Mouse (Mus musculus): ENCODE measurements at regions not wholly inside any gene's neighbourhood (a gene's known extent, or its start where the extent isn't known, plus 50 kb on each side); places are given as distances from the start of the nearest gene placed in this dataset.

GRCm38 (mm10) chr1:107908236-107909063 is 318.6 kb downstream of the Serpinb8 start:
- in situ Hi-C loops (cut with MboI, MseI): no loop called here

- in situ Hi-C loops (cut with MboI, MseI): loop anchor here in 1 of 2 experiments (5.0 kb wide), 1 partner anchor 38 kb away; no protein-coding TSS in a partner anchor
Observed at GRCm38 (mm10) chr1:107914671-107915590, 325.1 kb downstream of the Serpinb8 start.

GRCm38 (mm10) chr1:107917037-107917436 is 327.2 kb downstream of the Serpinb8 start:
- in situ Hi-C loops (cut with MboI, MseI): loop anchor here in 1 of 2 experiments (5.0 kb wide), 1 partner anchor 40 kb away; no protein-coding TSS in a partner anchor

- in situ Hi-C loops (cut with MboI, MseI): loop anchor here in 1 of 2 experiments (10.0 kb wide), 2 partner anchors 363 to 1473 kb away; no protein-coding TSS in a partner anchor
Observed at GRCm38 (mm10) chr1:107941601-107942270, 351.9 kb downstream of the Serpinb8 start.

GRCm38 (mm10) chr1:107946204-107946939 is 356.6 kb downstream of the Serpinb8 start:
- in situ Hi-C loops (cut with MboI, MseI): loop anchor here in 1 of 2 experiments (5.0 to 10.0 kb wide), 3 partner anchors 49 to 1468 kb away; no protein-coding TSS in a partner anchor

GRCm38 (mm10) chr1:107950396-107950795 is 360.6 kb downstream of the Serpinb8 start:
- in situ Hi-C loops (cut with MboI, MseI): loop anchor here in 1 of 2 experiments (10.0 kb wide), 1 partner anchor 1964 kb away; no protein-coding TSS in a partner anchor

- in situ Hi-C loops (cut with MboI, MseI): no loop called here
Observed at GRCm38 (mm10) chr1:107961009-107961408, 371.2 kb downstream of the Serpinb8 start.

- in situ Hi-C loops (cut with MboI, MseI): no loop called here
Observed at GRCm38 (mm10) chr1:107975626-107976335, 386.0 kb downstream of the Serpinb8 start.

GRCm38 (mm10) chr1:107977686-107978085 is 387.9 kb downstream of the Serpinb8 start:
- in situ Hi-C loops (cut with MboI, MseI): no loop called here

- in situ Hi-C loops (cut with MboI, MseI): no loop called here
Observed at GRCm38 (mm10) chr1:107978411-107978810, 388.6 kb downstream of the Serpinb8 start.

GRCm38 (mm10) chr1:107985646-107986045 is 395.8 kb downstream of the Serpinb8 start:
- in situ Hi-C loops (cut with MboI, MseI): no loop called here

- in situ Hi-C loops (cut with MboI, MseI): no loop called here
Observed at GRCm38 (mm10) chr1:107988076-107988475, 398.3 kb downstream of the Serpinb8 start.

- in situ Hi-C loops (cut with MboI, MseI): no loop called here
Observed at GRCm38 (mm10) chr1:107993013-107993412, 403.2 kb downstream of the Serpinb8 start.

- in situ Hi-C loops (cut with MboI, MseI): no loop called here
Observed at GRCm38 (mm10) chr1:108023721-108024353, 434.0 kb downstream of the Serpinb8 start.

GRCm38 (mm10) chr1:108024705-108025104 is 434.9 kb downstream of the Serpinb8 start:
- in situ Hi-C loops (cut with MboI, MseI): no loop called here

- in situ Hi-C loops (cut with MboI, MseI): no loop called here
Observed at GRCm38 (mm10) chr1:108026461-108026860, 436.7 kb downstream of the Serpinb8 start.

GRCm38 (mm10) chr1:108046194-108046593 is 456.4 kb downstream of the Serpinb8 start:
- in situ Hi-C loops (cut with MboI, MseI): no loop called here

- in situ Hi-C loops (cut with MboI, MseI): no loop called here
Observed at GRCm38 (mm10) chr1:108046857-108047714, 457.3 kb downstream of the Serpinb8 start.

Measured in T-helper 17 cell (primary cell).